Mouse (Mus musculus): Measurements from ENCODE around the gene Slmap. TPM values are rescaled to one million over a fixed set of nuclear protein-coding genes. Genes with fewer than 3 reads are reported as not detected.

Slmap gene
- polyA plus RNA-seq, 1 experiment from 2014 or later: 17.2 TPM

DNA sequence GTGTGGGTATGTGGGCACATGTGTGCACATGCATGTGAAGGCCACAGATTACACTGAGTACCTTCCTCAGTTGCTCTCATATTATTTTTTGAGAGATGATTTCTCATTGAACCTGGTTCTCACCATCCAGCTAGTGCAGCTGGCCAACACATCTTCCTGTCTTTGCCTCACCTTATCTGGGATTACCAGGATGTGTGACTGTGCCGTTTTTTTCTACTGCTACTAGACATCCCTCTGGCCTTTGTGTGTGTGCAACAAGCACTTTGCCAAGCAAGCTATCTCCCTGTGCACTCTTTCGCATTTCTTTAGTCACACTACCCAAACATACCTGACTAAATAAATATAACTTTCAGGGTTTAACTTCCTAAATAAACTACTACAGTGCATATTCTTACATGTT, 87.5 kb downstream of the Slmap start:
- peaks cover 3% of the 10 kb centered on the region; the same call in 1 of the 2 replicates for H3K4me1 ChIP-seq
- no peaks in the 10 kb centered on the region for H3K9me3 ChIP-seq (replicated peaks)
- no peaks in the 10 kb centered on the region for H3K27me3 ChIP-seq (ENCODE audit: low read depth, poor library complexity, severe bottlenecking)
- no peaks in the 10 kb centered on the region for H3K36me3 ChIP-seq
- H3K4me3 ChIP-seq: no peak overlapping the region
- WGBS: 88% methylated on average over 2 of the region's 2 CpGs
- no peak overlapping the region for H3K27ac ChIP-seq
- DNase-seq (ENCODE audit: low spot score): no peak

DNA sequence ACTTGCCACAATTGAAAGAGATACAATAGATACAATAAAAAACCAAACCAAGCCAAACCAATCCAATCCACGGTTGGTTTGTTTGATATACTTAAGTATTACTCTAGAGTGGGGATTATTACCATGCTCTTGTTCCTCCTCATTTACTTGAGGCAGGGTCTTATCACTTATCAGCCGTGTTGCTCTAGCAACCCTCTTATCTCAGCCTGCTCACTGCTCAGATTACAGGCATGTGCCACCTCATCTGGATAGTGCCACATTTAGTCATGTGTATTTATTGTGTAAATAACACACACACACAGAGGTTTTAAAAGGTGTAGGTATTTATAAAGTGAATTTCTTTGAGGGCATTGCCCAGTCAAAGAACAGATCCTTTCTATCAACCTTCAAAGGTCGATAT, 88.2 kb downstream of the Slmap start:
- H3K27me3 ChIP-seq (ENCODE audit: low read depth, poor library complexity, severe bottlenecking): no peaks in the 10 kb centered on the region
- H3K9me3 ChIP-seq (replicated peaks): no peaks in the 10 kb centered on the region
- H3K27ac ChIP-seq: no peak overlapping the region
- H3K36me3 ChIP-seq: no peaks in the 10 kb centered on the region
- H3K4me3 ChIP-seq: no peak overlapping the region
- DNase-seq (ENCODE audit: low spot score): no peak
- H3K4me1 ChIP-seq: peaks cover 3% of the 10 kb centered on the region; the same call in 1 of the 2 replicates
- WGBS: 82% methylated on average over 3 of the region's 3 CpGs

- no peak overlapping the region for H3K4me3 ChIP-seq
- 84% methylated on average over 6 of the region's 6 CpGs for WGBS
- H3K27me3 ChIP-seq (ENCODE audit: low read depth, poor library complexity, severe bottlenecking): no peaks in the 10 kb centered on the region
- peaks cover 3% of the 10 kb centered on the region; the same call in 1 of the 2 replicates for H3K4me1 ChIP-seq
- DNase-seq (ENCODE audit: low spot score): no peak
- H3K9me3 ChIP-seq (replicated peaks): no peaks in the 10 kb centered on the region
- H3K36me3 ChIP-seq: 0 out of 2 replicates have a peak, but pooled peaks cover under 1% of the 10 kb centered on the region
- no peak overlapping the region for H3K27ac ChIP-seq
Measured at GRCm38 (mm10) chr14:26442534-26442933, 92.2 kb downstream of the Slmap start.

- Histone ChIP-seq H3K9me3 (replicated peaks) (no peaks in the 10 kb centered on the region), H3K36me3 (peaks cover 8% of the 10 kb centered on the region; the same call in 1 of the 2 replicates), H3K4me1 (peaks cover 3% of the 10 kb centered on the region; the same call in 1 of the 2 replicates), H3K27me3 (ENCODE audit: low read depth, poor library complexity, severe bottlenecking) (no peaks in the 10 kb centered on the region), H3K4me3 (no peak overlapping the region), H3K27ac (no peak overlapping the region)
- no peak for DNase-seq (ENCODE audit: low spot score)
- WGBS: 93% methylated on average over 2 of the region's 2 CpGs
Measured at GRCm38 (mm10) chr14:26441041-26441812, 93.5 kb downstream of the Slmap start.

GRCm38 (mm10) chr14:26439996-26440395, 94.7 kb downstream of the Slmap start:
- no peak overlapping the region for H3K4me3 ChIP-seq
- peaks cover 18% of the 10 kb centered on the region for H3K36me3 ChIP-seq
- no peak for DNase-seq (ENCODE audit: low spot score)
- no peaks in the 10 kb centered on the region for H3K27me3 ChIP-seq (ENCODE audit: low read depth, poor library complexity, severe bottlenecking)
- no peaks in the 10 kb centered on the region for H3K9me3 ChIP-seq (replicated peaks)
- peaks cover 3% of the 10 kb centered on the region; the same call in 1 of the 2 replicates for H3K4me1 ChIP-seq
- H3K27ac ChIP-seq: no peak overlapping the region

DNA sequence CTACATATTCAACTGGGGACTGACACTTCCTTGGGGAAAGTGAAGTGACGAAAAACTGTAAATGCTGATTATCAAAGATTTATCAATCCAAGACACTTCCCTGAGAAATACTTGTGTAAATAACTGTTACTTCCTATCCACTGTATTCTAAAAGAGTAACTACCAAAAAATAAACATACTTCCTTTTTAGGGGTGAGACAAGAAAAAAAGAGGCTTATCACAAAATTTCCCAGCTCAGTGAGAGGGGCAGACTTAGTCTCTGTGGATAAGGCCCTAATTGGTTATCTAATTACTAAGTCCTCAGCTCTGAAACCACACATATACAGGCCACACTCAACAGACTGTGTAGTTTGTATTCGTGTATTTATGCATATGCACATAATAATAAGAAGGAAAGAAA, 97.0 kb downstream of the Slmap start:
- no peaks in the 10 kb centered on the region for H3K9me3 ChIP-seq (replicated peaks)
- peaks cover 19% of the 10 kb centered on the region for H3K36me3 ChIP-seq
- DNase-seq (ENCODE audit: low spot score): no peak
- H3K27ac ChIP-seq: no peak overlapping the region
- 86% methylated on average over 2 of the region's 2 CpGs for WGBS
- no peak overlapping the region for H3K4me3 ChIP-seq
- peaks cover 3% of the 10 kb centered on the region; the same call in 1 of the 2 replicates for H3K4me1 ChIP-seq
- no peaks in the 10 kb centered on the region for H3K27me3 ChIP-seq (ENCODE audit: low read depth, poor library complexity, severe bottlenecking)

DNA sequence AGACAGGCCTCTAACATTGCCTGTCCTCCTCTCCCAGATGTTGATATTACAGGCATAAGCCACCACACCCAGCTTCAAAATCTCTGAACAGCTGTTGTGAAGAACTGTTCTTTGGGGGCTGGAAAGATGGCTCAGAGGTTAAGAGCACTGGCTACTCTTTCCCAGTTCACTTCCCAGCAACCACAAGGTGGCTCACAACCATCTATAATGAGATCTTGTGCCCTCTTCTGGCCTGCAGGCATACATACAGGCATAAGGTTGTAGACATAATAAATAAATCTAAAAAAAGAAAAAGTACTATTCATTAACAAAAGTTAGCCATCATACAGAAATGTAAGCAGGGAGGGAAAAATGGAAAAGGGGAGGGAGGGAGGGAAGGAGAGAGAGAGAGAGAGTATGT, 98.4 kb downstream of the Slmap start:
- Histone ChIP-seq H3K36me3 (peaks cover 19% of the 10 kb centered on the region), H3K4me1 (no peaks in the 10 kb centered on the region), H3K27ac (no peak overlapping the region), H3K27me3 (ENCODE audit: low read depth, poor library complexity, severe bottlenecking) (no peaks in the 10 kb centered on the region), H3K9me3 (replicated peaks) (no peaks in the 10 kb centered on the region), H3K4me3 (no peak overlapping the region)
- DNase-seq (ENCODE audit: low spot score): no peak

- Histone ChIP-seq H3K36me3 (peaks cover 24% of the 10 kb centered on the region), H3K4me1 (no peaks in the 10 kb centered on the region), H3K9me3 (replicated peaks) (no peaks in the 10 kb centered on the region), H3K4me3 (no peak overlapping the region), H3K27me3 (ENCODE audit: low read depth, poor library complexity, severe bottlenecking) (no peaks in the 10 kb centered on the region), H3K27ac (no peak overlapping the region)
- no peak for DNase-seq (ENCODE audit: low spot score)
- 69% methylated on average over 2 of the region's 2 CpGs for WGBS
Measured at GRCm38 (mm10) chr14:26432320-26432719, 102.4 kb downstream of the Slmap start.

GRCm38 (mm10) chr14:26431919-26432318, 102.8 kb downstream of the Slmap start:
- H3K27me3 ChIP-seq (ENCODE audit: low read depth, poor library complexity, severe bottlenecking): no peaks in the 10 kb centered on the region
- H3K4me1 ChIP-seq: no peaks in the 10 kb centered on the region
- H3K36me3 ChIP-seq: peaks cover 26% of the 10 kb centered on the region
- H3K9me3 ChIP-seq (replicated peaks): no peaks in the 10 kb centered on the region
- no peak overlapping the region for H3K27ac ChIP-seq
- DNase-seq (ENCODE audit: low spot score): no peak
- H3K4me3 ChIP-seq: no peak overlapping the region
- 93% methylated on average over 2 of the region's 2 CpGs for WGBS

DNA sequence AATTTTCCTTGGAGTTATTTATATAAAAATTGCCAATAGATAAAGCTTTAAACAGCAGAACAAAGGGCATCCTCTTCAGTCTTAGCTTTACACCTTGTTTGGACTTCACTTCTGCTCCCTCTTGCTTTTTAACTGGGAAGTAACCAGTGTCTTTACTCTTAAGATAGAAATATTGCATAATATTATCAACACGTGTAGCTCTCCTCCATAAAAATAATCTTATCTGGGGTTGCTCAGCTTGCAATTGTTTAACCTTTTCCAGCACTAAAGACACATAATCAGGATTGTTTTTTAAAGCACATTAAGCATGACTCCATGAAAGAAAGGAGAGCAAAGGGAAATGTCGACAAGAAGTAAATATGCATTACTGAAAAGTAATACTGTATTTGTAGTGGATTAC, 114.5 kb downstream of the Slmap start:
- 95% methylated on average over 2 of the region's 2 CpGs for WGBS
- H3K36me3 ChIP-seq: peaks cover 46% of the 10 kb centered on the region
- no peak overlapping the region for H3K27ac ChIP-seq
- H3K27me3 ChIP-seq (ENCODE audit: low read depth, poor library complexity, severe bottlenecking): no peaks in the 10 kb centered on the region
- H3K4me1 ChIP-seq: peaks cover 6% of the 10 kb centered on the region; the same call in 1 of the 2 replicates
- DNase-seq (ENCODE audit: low spot score): no peak
- no peaks in the 10 kb centered on the region for H3K9me3 ChIP-seq (replicated peaks)
- H3K4me3 ChIP-seq: no peak overlapping the region

- DNase-seq (ENCODE audit: low spot score): no peak
Measured at GRCm38 (mm10) chr14:26417956-26418355, 116.8 kb downstream of the Slmap start.

GRCm38 (mm10) chr14:26417088-26417487, 117.6 kb downstream of the Slmap start:
- Histone ChIP-seq H3K27me3 (ENCODE audit: low read depth, poor library complexity, severe bottlenecking) (no peaks in the 10 kb centered on the region), H3K4me1 (peaks cover 6% of the 10 kb centered on the region; the same call in 1 of the 2 replicates), H3K27ac (no peak overlapping the region), H3K36me3 (peaks cover 25% of the 10 kb centered on the region), H3K9me3 (replicated peaks) (no peaks in the 10 kb centered on the region), H3K4me3 (no peak overlapping the region)
- no peak for DNase-seq (ENCODE audit: low spot score)
- 81% methylated on average over 4 of the region's 4 CpGs for WGBS

More at GRCm38 (mm10) chr14:26417956-26418355, 116.8 kb downstream of the Slmap start:
- Histone ChIP-seq H3K4me1 (peaks cover 6% of the 10 kb centered on the region; the same call in 1 of the 2 replicates), H3K9me3 (replicated peaks) (no peaks in the 10 kb centered on the region), H3K36me3 (peaks cover 33% of the 10 kb centered on the region), H3K27ac (no peak overlapping the region), H3K4me3 (no peak overlapping the region), H3K27me3 (ENCODE audit: low read depth, poor library complexity, severe bottlenecking) (no peaks in the 10 kb centered on the region)
- 73% methylated on average over 5 of the region's 5 CpGs for WGBS

- peaks cover 6% of the 10 kb centered on the region for H3K36me3 ChIP-seq
- no peak for DNase-seq (ENCODE audit: low spot score)
- H3K4me1 ChIP-seq: peaks cover 6% of the 10 kb centered on the region; the same call in 1 of the 2 replicates
- H3K9me3 ChIP-seq (replicated peaks): no peaks in the 10 kb centered on the region
- no peaks in the 10 kb centered on the region for H3K27me3 ChIP-seq (ENCODE audit: low read depth, poor library complexity, severe bottlenecking)
- H3K4me3 ChIP-seq: no peak overlapping the region
- no peak overlapping the region for H3K27ac ChIP-seq
- WGBS: 86% methylated on average over 1 of the region's 1 CpGs
Measured at GRCm38 (mm10) chr14:26413581-26413980, 121.2 kb downstream of the Slmap start.
